Mouse (Mus musculus) midbrain, embryonic 13.5 days (tissue): Measurements from ENCODE around the gene Arl2bp. TPM values are rescaled to one million over a fixed set of nuclear protein-coding genes. Genes with fewer than 3 reads are reported as not detected.
A peak's percentile ranks its signal among the peaks of the same experiment; 100 is the strongest.

Experiments used
- ATAC-seq: fragments of 200-750 bp; cut with Nextera tagmentation; 2 replicates; pipeline ENCODE4 v1.8.0; 2017; ENCODE audit warnings: mild to moderate bottlenecking, moderate TSS enrichment, moderate library complexity
- H3K27ac ChIP-seq: fragments of 300-500 bp; sonication (generic); 2 replicates; pipeline ENCODE4 v1.5.1; 2015; ENCODE audit warnings: inconsistent platforms, mild to moderate bottlenecking, moderate library complexity
- H3K27me3 ChIP-seq: fragments of 300-500 bp; sonication (generic); 2 replicates; pipeline ENCODE4 v1.6.1; 2015; ENCODE audit warnings: mild to moderate bottlenecking, inconsistent platforms
- H3K36me3 ChIP-seq: fragments of 300-500 bp; sonication (generic); 2 replicates; pipeline ENCODE4 v1.6.1; 2015; ENCODE audit warnings: mild to moderate bottlenecking, inconsistent platforms
- H3K4me1 ChIP-seq: fragments of 300-500 bp; sonication (generic); replicated peaks from 2 replicates; pipeline ENCODE4 v1.6.1; 2015; ENCODE audit warnings: inconsistent platforms
- H3K4me2 ChIP-seq: fragments of 300-500 bp; sonication (generic); replicated peaks from 2 replicates; pipeline ENCODE4 v1.6.1; 2015; ENCODE audit warnings: moderate library complexity, mild to moderate bottlenecking, inconsistent platforms
- H3K4me3 ChIP-seq: fragments of 300-500 bp; sonication (generic); replicated peaks from 2 replicates; pipeline ENCODE4 v1.5.1; 2015; ENCODE audit warnings: mild to moderate bottlenecking, inconsistent platforms
- H3K9ac ChIP-seq: fragments of 300-500 bp; sonication (generic); replicated peaks from 2 replicates; pipeline ENCODE4 v1.6.1; 2015; ENCODE audit warnings: mild to moderate bottlenecking, inconsistent platforms
- H3K9me3 ChIP-seq: fragments of 300-500 bp; sonication (generic); 2 replicates; pipeline ENCODE4 v1.6.1; 2016; ENCODE audit warnings: mild to moderate bottlenecking, inconsistent platforms
- WGBS: fragments of 180-500 bp; shearing (Covaris S2); methylation state at CpG from one replicate; pipeline ENCODE4 v1.1.7; 2015; 5-methylcytosine and 5-hydroxymethylcytosine counted together
- polyA plus RNA-seq: library from polyadenylated mRNA; unstranded; fragments of >200 nt; fragmentation: Nextera tagmentation; extraction: Ambion mirVana; gene quantifications from 2 replicates; pipeline ENCODE4 v1.2.1, GENCODE M21; 2015

Arl2bp gene
- polyA plus RNA-seq, 1 experiment from 2014 or later: 256 TPM

DNA sequence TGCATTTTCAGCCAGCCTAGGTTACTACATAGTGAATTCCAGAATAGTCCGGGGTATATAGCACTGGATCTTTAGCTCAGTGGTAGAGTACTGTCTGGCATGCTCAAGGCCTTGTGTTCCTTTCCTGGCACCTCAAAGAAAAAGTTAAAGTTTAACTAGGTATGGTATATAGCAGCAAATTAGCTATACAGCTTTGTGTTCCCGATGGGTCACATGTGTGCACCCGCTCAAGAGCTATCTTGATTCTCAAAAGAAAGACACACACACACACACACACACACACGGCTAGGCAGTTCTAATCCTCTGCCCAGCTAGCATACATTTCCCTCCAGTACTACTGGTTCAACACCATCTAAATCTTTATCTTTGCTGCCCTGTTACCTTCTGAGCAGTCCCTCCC, 6.0 kb upstream of the Arl2bp start:
- peaks cover 43% of the 10 kb centered on the region for H3K36me3 ChIP-seq
- no peaks in the 10 kb centered on the region for H3K4me1 ChIP-seq
- WGBS: 95% methylated on average over 4 of the region's 4 CpGs
- H3K9me3 ChIP-seq: no peaks in the 10 kb centered on the region
- no peak overlapping the region for H3K4me3 ChIP-seq
- no peak overlapping the region for H3K27ac ChIP-seq
- no peak for ATAC-seq
- no peak overlapping the region for H3K4me2 ChIP-seq
- no peaks in the 10 kb centered on the region for H3K27me3 ChIP-seq
- H3K9ac ChIP-seq: no peak overlapping the region

GRCm38 (mm10) chr8:94664722-94665121, 1.7 kb upstream of the Arl2bp start:
- peaks cover 27% of the 10 kb centered on the region for H3K36me3 ChIP-seq
- H3K27ac ChIP-seq: no peak overlapping the region
- no peaks in the 10 kb centered on the region for H3K9me3 ChIP-seq
- WGBS: 83% methylated on average over 2 of the region's 2 CpGs
- no peak overlapping the region for H3K9ac ChIP-seq
- H3K27me3 ChIP-seq: no peaks in the 10 kb centered on the region
- H3K4me2 ChIP-seq: no peak overlapping the region
- peaks cover 18% of the 10 kb centered on the region for H3K4me1 ChIP-seq
- H3K4me3 ChIP-seq: no peak overlapping the region
- no peak for ATAC-seq

- H3K9ac ChIP-seq: no peak overlapping the region
- no peak overlapping the region for H3K4me2 ChIP-seq
- no peak overlapping the region for H3K27ac ChIP-seq
- H3K4me1 ChIP-seq: peaks cover 5% of the 10 kb centered on the region; the same call in 1 of the 2 replicates
- no peak overlapping the region for H3K4me3 ChIP-seq
- no peaks in the 10 kb centered on the region for H3K9me3 ChIP-seq
- ATAC-seq: no peak
- 94% methylated on average over 5 of the region's 5 CpGs for WGBS
- H3K36me3 ChIP-seq: peaks cover 52% of the 10 kb centered on the region
- H3K27me3 ChIP-seq: no peaks in the 10 kb centered on the region
These were observed 8.0 kb downstream of the Arl2bp start for GRCm38 (mm10) chr8:94674384-94674783.

DNA sequence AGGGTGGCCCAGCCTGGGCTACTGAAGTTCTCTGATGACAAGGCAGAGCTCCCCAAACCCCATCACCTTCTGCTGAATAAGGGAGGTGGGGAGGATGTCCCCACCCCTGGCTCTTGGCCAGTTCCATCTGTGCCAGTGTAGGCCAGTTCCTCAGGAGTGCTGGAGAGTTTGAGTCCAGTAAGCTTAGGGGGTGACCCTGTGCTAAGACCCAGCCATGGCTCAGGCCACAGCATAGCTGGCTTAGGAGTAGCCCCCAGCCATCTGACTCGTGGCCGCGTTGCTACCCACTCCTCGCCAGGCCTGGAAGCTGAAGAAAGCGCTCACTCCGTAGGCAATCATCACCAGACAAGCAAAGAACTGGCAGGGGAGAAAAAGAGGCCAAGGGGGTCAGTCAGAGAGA, 9.5 kb downstream of the Arl2bp start:
- no peaks in the 10 kb centered on the region for H3K9me3 ChIP-seq
- no peak overlapping the region for H3K9ac ChIP-seq
- WGBS: 85% methylated on average over 6 of the region's 6 CpGs
- H3K4me2 ChIP-seq: no peak overlapping the region
- H3K27me3 ChIP-seq: no peaks in the 10 kb centered on the region
- ATAC-seq: peak; percentile 63; the same call in 1 of the 2 replicates
- peaks cover 5% of the 10 kb centered on the region; the same call in 1 of the 2 replicates for H3K4me1 ChIP-seq
- H3K27ac ChIP-seq: peak overlapping the region; percentile 17; the same call in 1 of the 2 replicates
- H3K4me3 ChIP-seq: no peak overlapping the region
- peaks cover 42% of the 10 kb centered on the region for H3K36me3 ChIP-seq

- Histone ChIP-seq H3K4me3 (no peak overlapping the region), H3K27ac (0 out of 2 replicates have a peak overlapping the region, but pooled peaks have one; percentile 16), H3K36me3 (peaks cover 16% of the 10 kb centered on the region), H3K4me2 (no peak overlapping the region), H3K9ac (no peak overlapping the region), H3K27me3 (no peaks in the 10 kb centered on the region), H3K4me1 (peaks cover 5% of the 10 kb centered on the region; the same call in 1 of the 2 replicates), H3K9me3 (no peaks in the 10 kb centered on the region)
- 54% methylated on average over 9 of the region's 9 CpGs for WGBS
- no peak for ATAC-seq
These were observed 12.2 kb downstream of the Arl2bp start for GRCm38 (mm10) chr8:94678582-94678981.

GRCm38 (mm10) chr8:94680414-94680813, 14.0 kb downstream of the Arl2bp start:
- ATAC-seq: no peak
- Histone ChIP-seq H3K9me3 (no peaks in the 10 kb centered on the region), H3K4me2 (no peak overlapping the region), H3K27ac (no peak overlapping the region), H3K27me3 (no peaks in the 10 kb centered on the region), H3K4me1 (peaks cover 5% of the 10 kb centered on the region; the same call in 1 of the 2 replicates), H3K36me3 (no peaks in the 10 kb centered on the region), H3K4me3 (no peak overlapping the region), H3K9ac (no peak overlapping the region)
- 89% methylated on average over 3 of the region's 3 CpGs for WGBS

DNA sequence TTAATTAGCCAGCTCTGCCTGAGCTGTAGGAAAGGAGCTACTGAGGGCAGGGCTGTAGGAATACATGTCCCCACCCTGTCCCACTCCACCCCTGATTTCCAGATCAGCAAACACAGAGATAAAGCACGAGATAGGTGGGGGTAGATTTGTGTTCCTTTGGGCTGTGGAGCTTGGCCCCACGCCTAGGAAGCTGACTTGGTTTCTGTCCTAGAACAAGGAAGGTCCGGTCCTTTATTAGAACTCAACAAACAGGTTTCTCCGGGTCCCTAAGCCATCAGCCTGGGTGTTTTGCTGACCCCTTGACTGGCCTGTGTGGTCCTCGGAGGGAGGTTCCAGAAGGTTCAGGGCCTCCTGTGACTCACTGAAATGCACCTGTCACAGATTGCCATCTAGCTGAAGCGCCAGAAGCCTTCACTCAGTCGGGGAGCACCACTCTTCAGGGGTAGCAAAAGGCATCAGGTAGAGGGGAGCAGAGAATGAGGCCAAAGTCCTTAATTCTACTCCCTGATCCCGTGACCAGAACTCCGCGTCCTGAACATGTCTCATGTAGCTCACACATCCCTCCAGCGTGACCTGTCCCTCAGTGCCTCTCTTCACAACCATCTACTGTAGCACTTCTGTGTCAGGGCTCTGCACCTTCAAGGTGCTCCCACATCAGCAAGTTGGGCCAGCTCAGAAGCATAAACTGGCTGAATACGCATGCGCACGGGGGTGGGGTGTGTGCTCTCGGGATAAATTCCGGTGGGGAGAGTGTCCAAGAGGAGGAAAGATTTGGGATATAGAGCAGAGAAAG, 16.5 kb downstream of the Arl2bp start:
- H3K27me3 ChIP-seq: no peaks in the 10 kb centered on the region
- H3K36me3 ChIP-seq: no peaks in the 10 kb centered on the region
- ATAC-seq: no peak
- H3K4me1 ChIP-seq: 0 out of 2 replicates have a peak, but pooled peaks cover 5% of the 10 kb centered on the region
- H3K9me3 ChIP-seq: no peaks in the 10 kb centered on the region
- H3K27ac ChIP-seq: no peak overlapping the region
- no peak overlapping the region for H3K4me3 ChIP-seq
- WGBS: 83% methylated on average over 16 of the region's 16 CpGs
- no peak overlapping the region for H3K9ac ChIP-seq
- no peak overlapping the region for H3K4me2 ChIP-seq

- H3K36me3 ChIP-seq: no peaks in the 10 kb centered on the region
- WGBS: 63% methylated on average over 4 of the region's 4 CpGs
- H3K4me3 ChIP-seq: no peak overlapping the region
- H3K4me1 ChIP-seq: no peaks in the 10 kb centered on the region
- no peak overlapping the region for H3K4me2 ChIP-seq
- H3K9ac ChIP-seq: no peak overlapping the region
- no peak for ATAC-seq
- H3K27ac ChIP-seq: no peak overlapping the region
- no peaks in the 10 kb centered on the region for H3K9me3 ChIP-seq
- H3K27me3 ChIP-seq: no peaks in the 10 kb centered on the region
These were observed 17.9 kb downstream of the Arl2bp start for GRCm38 (mm10) chr8:94684287-94684686.

GRCm38 (mm10) chr8:94685953-94686352, 19.6 kb downstream of the Arl2bp start:
- Histone ChIP-seq H3K4me3 (no peak overlapping the region), H3K27ac (no peak overlapping the region), H3K36me3 (no peaks in the 10 kb centered on the region), H3K4me2 (no peak overlapping the region), H3K9me3 (no peaks in the 10 kb centered on the region), H3K27me3 (no peaks in the 10 kb centered on the region), H3K9ac (no peak overlapping the region), H3K4me1 (no peaks in the 10 kb centered on the region)
- ATAC-seq: no peak
- WGBS: 82% methylated on average over 9 of the region's 9 CpGs

DNA sequence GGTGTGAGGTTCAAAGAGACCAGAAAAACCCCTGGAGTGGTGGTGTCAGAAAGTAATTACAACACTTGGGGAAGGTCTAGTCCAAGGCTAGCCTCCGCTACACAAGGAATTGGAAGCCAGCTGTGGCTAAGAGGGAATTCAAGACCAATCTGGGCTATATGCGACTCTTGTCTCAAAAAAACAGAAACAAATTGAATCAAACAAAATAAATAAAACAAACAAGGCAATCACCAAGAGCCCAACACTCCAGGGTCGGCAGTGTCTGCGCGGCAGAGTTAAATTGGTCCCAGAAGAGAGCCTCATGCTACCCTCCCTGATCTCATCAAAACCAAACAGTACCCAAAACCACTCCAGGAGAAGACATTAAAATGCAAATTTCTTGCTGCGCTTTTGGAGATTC, 28.3 kb downstream of the Arl2bp start:
- ATAC-seq: no peak
- H3K27ac ChIP-seq: no peak overlapping the region
- H3K4me1 ChIP-seq: peaks cover 18% of the 10 kb centered on the region
- no peak overlapping the region for H3K9ac ChIP-seq
- WGBS: 3% methylated on average over 6 of the region's 6 CpGs
- no peak overlapping the region; the same call in 1 of the 2 replicates for H3K4me3 ChIP-seq
- no peaks in the 10 kb centered on the region for H3K36me3 ChIP-seq
- peaks cover 61% of the 10 kb centered on the region for H3K27me3 ChIP-seq
- H3K4me2 ChIP-seq: peak overlapping the region; percentile 72; the same call in 1 of the 2 replicates
- no peaks in the 10 kb centered on the region for H3K9me3 ChIP-seq

- WGBS: under 1% methylated on average over 31 of the region's 31 CpGs
- Histone ChIP-seq H3K4me2 (peak overlapping the region; percentile 72), H3K9ac (peak overlapping the region; percentile 41), H3K9me3 (no peaks in the 10 kb centered on the region), H3K27me3 (peaks cover 61% of the 10 kb centered on the region), H3K4me1 (peaks cover 18% of the 10 kb centered on the region), H3K27ac (no peak overlapping the region), H3K4me3 (peak overlapping the region; percentile 43), H3K36me3 (no peaks in the 10 kb centered on the region)
- peak; percentile 62 for ATAC-seq
These were observed 29.1 kb downstream of the Arl2bp start for GRCm38 (mm10) chr8:94695341-94695993.

DNA sequence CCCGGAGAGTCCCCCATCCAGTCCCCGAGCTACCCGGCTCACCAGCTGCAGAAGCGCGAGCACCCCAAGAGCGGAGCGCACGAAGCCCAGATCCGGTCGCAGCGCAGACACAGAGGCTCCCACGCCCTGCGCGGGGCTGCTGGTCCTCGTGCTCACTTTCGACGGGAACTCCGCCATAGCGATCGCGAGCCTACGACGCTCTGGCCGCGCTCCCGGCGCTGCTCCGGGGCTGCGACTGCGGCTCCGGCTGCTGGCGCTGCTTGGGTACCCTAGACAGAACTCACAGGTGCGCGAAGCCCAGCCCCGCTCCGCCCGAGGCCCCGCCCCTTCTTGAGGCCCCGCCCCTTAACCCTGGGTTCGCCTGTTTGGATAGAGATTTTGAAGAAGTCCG, 29.6 kb downstream of the Arl2bp start, which contains the start of gene Pllp:
TSS of gene Pllp (minus strand) at position 285 of the 391 bp plus-strand sequence.
- no peaks in the 10 kb centered on the region for H3K36me3 ChIP-seq
- no peak within 1 kb of the TSS for H3K27ac ChIP-seq
- H3K4me3 ChIP-seq: peak within 1 kb of the TSS; percentile 43
- peak within 1 kb of the TSS; percentile 41 for H3K9ac ChIP-seq
- peaks cover 18% of the 10 kb centered on the region for H3K4me1 ChIP-seq
- peak within 1 kb of the TSS; percentile 72 for H3K4me2 ChIP-seq
- ATAC-seq: peak; percentile 65
- H3K27me3 ChIP-seq: peaks cover 61% of the 10 kb centered on the region
- under 1% methylated on average over 41 of the region's 41 CpGs for WGBS
- no peaks in the 10 kb centered on the region for H3K9me3 ChIP-seq
